Mouse (Mus musculus): ENCODE measurements around the gene Pml.
A peak's percentile ranks its signal among the peaks of the same experiment; 100 is the strongest.

The Pml gene

DNA sequence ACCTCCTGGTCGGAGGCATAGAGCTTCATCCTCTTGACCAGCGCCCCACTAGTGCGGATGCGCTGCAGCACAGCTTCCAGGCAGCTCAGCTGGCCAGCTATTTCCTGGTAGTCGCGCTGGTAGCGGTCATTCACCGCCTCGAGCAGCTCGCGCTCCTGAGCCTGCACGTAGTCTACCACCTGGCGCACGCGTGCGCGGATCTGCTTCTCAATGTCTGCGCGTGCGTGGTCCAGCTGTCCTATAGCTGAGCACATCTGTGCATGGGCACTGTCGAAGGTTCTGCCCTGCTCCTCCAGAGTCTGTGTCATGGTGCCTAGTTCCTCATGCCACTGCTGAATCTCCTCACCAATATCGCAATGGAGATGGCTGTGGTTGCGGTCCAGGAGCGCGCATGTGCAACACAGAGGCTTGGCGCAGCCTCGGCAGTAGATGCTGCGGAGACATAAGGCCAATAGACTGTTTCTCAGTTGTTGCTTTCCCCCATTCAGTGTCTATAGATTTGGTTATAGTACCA is 15.0 kb downstream of the Pml start:
- no peak for DNase-seq (ENCODE audit: low spot score)

- no peak for DNase-seq (ENCODE audit: low spot score)
Measured at GRCm38 (mm10) chr9:58232374-58232773, 17.2 kb downstream of the Pml start.

DNA sequence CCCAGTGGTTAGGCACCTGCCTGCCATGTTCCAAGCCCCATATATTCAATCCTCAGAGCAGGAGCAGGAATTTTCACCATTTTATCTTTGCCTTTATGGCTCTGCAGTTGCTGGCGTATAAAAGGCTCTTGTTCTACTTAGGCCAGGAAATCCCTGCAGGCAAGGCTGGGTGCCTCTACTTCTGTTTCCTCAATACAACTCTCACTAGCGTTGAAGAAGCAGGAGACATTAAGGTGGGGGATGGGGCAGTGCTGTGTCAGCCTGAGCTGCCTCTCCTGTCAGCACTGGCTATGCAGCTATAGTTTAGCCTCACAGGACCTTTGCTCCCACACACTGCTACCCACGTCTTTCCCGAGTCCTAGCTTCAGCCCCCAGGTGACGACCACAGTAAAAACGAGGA is 17.8 kb downstream of the Pml start:
- no peak for DNase-seq (ENCODE audit: low spot score)

- DNase-seq (ENCODE audit: low spot score), result no peak
Measured at GRCm38 (mm10) chr9:58228777-58229466, 20.7 kb downstream of the Pml start.

- peak; percentile 57 for DNase-seq (ENCODE audit: low spot score)
Measured at GRCm38 (mm10) chr9:58225915-58226913, 23.4 kb downstream of the Pml start.

DNA sequence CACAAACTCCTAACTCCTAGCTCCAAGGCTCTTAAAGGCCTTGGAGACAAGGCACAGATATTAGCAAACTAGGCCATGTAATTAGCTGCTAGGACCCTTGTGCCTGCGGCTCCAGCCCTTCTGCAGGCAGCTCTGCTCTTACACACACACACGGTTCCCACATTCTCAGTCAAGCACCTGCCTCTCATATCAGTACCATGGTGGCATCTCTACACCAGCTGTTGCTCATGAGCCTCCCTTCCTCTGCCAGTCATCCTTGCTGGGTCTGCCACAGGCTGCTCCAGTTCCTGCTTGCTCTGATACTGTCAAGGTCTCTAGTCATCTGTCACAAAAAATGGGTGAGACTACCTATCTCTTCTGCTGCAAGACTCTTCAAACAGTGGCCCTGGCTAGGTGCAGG is 25.2 kb downstream of the Pml start:
- DNase-seq (ENCODE audit: low spot score), result no peak

DNA sequence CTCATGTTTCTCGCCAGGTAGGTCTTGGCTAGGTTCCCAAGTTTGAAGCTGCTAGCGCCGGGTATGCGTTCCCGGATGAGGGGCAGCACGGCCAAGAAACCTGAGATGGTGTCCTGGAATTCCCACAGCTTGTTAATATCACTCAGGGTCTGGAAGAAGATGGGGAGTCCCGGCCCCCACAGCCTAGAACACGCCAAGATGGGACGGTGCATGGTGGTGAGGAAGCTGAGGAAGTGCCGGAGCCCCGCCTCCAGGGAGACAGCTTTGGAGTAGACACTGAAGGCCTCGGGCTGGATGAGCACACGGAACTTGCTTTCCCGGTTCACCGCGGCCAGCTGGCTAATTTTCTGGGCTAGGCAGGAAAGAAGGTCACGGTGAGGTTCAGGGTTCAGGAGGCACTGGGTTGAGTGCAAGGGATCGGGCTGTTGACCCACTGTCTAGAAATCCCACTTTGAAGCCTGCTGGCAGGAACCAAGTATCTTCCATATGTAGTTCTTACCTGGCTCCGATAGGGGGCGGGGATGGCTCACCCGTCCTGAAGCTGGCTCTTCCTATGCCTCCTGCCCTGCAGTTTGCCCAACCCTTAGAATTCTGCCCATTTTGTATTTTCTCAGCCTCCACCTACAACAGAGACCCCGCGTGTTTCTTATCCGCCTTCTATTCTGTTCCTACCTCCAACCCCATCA is 29.2 kb downstream of the Pml start:
- DNase-seq (ENCODE audit: low spot score), result peak; percentile 43

GRCm38 (mm10) chr9:58218539-58218938 is 31.0 kb downstream of the Pml start:
- DNase-seq (ENCODE audit: low spot score), result no peak

DNA sequence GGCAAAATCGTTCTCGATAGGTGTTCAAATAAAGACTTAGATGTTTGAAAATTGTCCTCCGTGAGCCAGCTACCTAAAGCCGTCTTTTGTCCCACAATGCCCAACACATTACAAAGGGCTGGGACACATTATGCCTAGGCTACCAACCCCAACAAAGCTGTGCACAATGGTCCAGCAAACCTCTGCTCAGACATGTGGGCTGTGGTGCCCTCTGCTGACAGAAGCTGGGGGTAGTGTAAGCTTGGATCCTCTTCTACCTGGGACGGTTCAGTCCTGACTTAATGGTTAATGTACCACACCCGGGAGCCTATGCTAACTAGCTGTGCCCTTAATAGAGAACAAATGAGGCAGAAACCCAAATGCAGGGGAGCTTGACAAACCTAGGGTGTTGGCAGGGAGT is 33.2 kb downstream of the Pml start:
- no peak for DNase-seq (ENCODE audit: low spot score)

- no peak for DNase-seq (ENCODE audit: low spot score)
Measured at GRCm38 (mm10) chr9:58214519-58215180, 34.9 kb downstream of the Pml start.

GRCm38 (mm10) chr9:58213865-58214264 is 35.7 kb downstream of the Pml start:
- DNase-seq (ENCODE audit: low spot score), result no peak

- DNase-seq (ENCODE audit: low spot score), result no peak
Measured at GRCm38 (mm10) chr9:58213377-58213776, 36.2 kb downstream of the Pml start.

DNA sequence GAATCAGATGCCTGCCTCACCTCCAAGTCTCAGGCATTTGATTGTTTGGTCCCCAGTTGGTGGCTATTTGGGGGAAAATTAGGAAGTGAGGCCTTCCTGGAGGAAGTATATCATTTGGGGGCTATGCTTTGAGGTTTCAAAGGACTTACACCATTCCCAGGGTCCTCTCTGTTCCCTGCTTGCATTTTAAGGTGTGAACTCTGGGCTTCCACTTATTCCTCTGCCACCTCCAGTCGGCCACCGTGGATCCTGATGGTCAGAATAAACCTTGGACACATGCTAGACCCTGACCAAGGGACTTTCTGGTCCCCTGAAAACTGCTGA is 39.3 kb downstream of the Pml start:
- no peak for DNase-seq (ENCODE audit: low spot score)

DNA sequence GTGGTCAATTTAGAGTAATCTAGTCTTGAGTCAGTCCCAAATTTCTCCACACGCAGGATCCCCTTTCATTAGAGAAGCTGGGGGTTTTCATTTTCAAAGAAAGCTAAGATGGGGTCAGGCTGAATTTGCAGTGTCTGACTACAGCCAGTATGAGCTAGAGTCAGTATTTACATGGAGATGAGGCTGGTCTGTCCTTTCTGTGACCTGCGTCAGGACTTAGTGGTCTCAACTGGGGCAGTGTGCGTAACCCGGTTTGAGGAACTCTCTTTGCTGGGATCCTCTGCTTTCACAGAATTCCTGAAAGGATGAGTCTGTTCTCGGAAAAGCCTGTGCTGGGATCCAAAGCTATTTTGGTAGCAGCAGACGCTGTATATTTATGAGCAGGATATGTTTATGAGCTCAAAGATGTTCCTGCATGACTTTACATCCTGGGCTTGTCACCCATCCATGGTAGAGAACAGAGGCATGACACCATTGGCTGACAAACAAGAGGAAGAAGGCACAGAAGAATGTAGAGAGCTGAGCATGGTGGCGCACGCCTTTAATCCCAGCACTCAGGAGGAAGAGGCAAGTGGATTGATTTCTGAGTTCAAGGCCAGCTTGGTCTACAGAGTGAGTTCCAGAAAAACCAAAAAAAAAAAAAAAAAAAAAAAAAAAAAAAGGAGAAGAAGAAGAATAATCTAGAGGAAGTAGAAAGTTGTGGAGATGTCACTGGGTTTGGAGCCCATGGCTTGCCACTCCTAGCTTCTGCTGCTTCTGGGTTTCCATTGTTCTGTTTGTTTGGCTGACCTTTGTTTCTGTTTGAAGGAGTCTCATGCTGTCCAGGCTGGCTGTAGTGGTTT is 39.9 kb downstream of the Pml start:
- DNase-seq (ENCODE audit: low spot score), result no peak

DNA sequence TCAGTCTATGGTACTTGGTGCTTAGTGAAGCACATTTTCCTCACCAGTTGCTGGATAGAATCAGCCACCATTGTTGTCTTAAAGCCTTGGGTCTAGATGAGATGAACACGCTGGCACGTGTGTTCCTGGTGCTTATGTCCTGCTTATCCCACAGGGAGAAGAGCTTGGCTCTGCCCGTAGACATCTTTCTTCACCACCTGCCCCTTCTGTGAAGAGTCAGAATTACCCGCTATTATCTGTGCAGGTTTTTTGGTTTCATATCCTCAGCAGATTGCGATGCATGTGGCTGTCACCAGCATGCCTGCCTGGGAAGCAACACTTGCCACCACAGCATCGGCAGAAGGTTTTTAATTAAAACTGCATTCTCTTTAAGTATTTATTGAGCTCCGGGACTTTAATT is 43.6 kb downstream of the Pml start:
- no peak for DNase-seq (ENCODE audit: low spot score)

GRCm38 (mm10) chr9:58204448-58205000 is 45.1 kb downstream of the Pml start:
- DNase-seq (ENCODE audit: low spot score), result peak; percentile 94

GRCm38 (mm10) chr9:58203516-58204447 is 45.8 kb downstream of the Pml start, which contains the start of the genes Islr and Islr2:
Islr (minus strand) TSS chr9:58204306.
Islr2 (minus strand) TSS chr9:58204319.
- DNase-seq (ENCODE audit: low spot score), result peak; percentile 49

DNA sequence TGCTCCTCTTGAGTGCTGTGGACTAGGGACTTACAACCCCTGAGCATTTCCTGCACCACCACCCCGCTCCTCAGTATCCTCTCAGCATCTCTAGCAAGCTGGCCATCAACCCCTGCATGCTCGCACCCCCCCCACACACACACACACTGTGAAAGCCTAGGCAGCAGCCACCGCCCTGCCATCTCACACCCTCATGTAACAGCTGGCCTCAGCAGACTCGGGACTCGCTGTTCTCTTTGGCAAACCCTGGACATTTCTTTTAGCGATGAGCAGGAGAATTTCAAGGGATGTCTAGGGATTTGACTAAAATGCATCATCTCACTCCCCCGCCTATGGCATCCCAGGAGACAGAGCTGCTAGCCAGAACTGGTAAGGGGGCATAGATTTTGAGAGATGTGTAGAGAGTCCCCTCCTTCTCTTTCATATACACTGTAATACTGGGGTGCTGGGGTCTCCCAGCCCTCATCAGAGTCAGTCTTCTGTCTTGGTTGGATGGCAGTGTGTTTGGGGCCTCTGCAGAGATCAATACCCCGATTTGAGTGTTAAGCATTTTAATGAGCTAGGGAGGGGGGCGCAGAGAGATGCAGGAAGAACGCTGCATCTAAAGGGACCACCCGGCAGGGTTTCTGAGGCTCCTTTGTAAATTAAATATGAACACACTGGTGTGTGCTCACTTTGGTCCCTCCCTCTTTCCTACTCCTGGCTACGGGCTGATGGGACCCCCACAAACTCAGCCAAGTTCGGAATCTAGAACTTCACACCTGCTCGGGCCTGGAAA is 46.7 kb downstream of the Pml start:
- no peak for DNase-seq (ENCODE audit: low spot score)
